Mouse (Mus musculus): ENCODE measurements around the gene Chst10.

Chst10 gene

GRCm38 (mm10) chr1:38866242-38866641 is 31.7 kb downstream of the Chst10 start:
- DNase-seq (ENCODE audit: low spot score), result no peak

GRCm38 (mm10) chr1:38864341-38864740 is 33.6 kb downstream of the Chst10 start:
- DNase-seq (ENCODE audit: low spot score), result no peak

GRCm38 (mm10) chr1:38862213-38862612 is 35.7 kb downstream of the Chst10 start:
- no peak for DNase-seq (ENCODE audit: low spot score)

- no peak for DNase-seq (ENCODE audit: low spot score)
These were observed 37.0 kb downstream of the Chst10 start for GRCm38 (mm10) chr1:38860867-38861524.

- no peak for DNase-seq (ENCODE audit: low spot score)
These were observed 37.8 kb downstream of the Chst10 start for GRCm38 (mm10) chr1:38860207-38860606.

- no peak for DNase-seq (ENCODE audit: low spot score)
These were observed 41.8 kb downstream of the Chst10 start for GRCm38 (mm10) chr1:38856196-38856595.

GRCm38 (mm10) chr1:38852250-38852649 is 45.7 kb downstream of the Chst10 start:
- DNase-seq (ENCODE audit: low spot score), result no peak

- DNase-seq (ENCODE audit: low spot score), result no peak
These were observed 47.3 kb downstream of the Chst10 start for GRCm38 (mm10) chr1:38850650-38851049.

- no peak for DNase-seq (ENCODE audit: low spot score)
These were observed 49.3 kb downstream of the Chst10 start for GRCm38 (mm10) chr1:38848451-38849289.

- no peak for DNase-seq (ENCODE audit: low spot score)
These were observed 50.0 kb downstream of the Chst10 start for GRCm38 (mm10) chr1:38847975-38848374.

GRCm38 (mm10) chr1:38843275-38843674 is 54.7 kb downstream of the Chst10 start:
- DNase-seq (ENCODE audit: low spot score), result no peak

GRCm38 (mm10) chr1:38842861-38843260 is 55.1 kb downstream of the Chst10 start:
- DNase-seq (ENCODE audit: low spot score), result no peak

- DNase-seq (ENCODE audit: low spot score), result no peak
These were observed 58.0 kb downstream of the Chst10 start for GRCm38 (mm10) chr1:38839944-38840343.

GRCm38 (mm10) chr1:38836477-38836872 is 61.5 kb downstream of the Chst10 start, which contains the start of gene Lonrf2:
Gene Lonrf2 (minus strand): TSS chr1:38836711.
- no peak for DNase-seq (ENCODE audit: low spot score)

- no peak for DNase-seq (ENCODE audit: low spot score)
These were observed 62.1 kb downstream of the Chst10 start for GRCm38 (mm10) chr1:38835568-38836476.

- no peak for DNase-seq (ENCODE audit: low spot score)
These were observed 63.1 kb downstream of the Chst10 start for GRCm38 (mm10) chr1:38834899-38835298.

- DNase-seq (ENCODE audit: low spot score), result no peak
These were observed 73.0 kb downstream of the Chst10 start for GRCm38 (mm10) chr1:38824926-38825325.

GRCm38 (mm10) chr1:38823851-38824250 is 74.1 kb downstream of the Chst10 start:
- DNase-seq (ENCODE audit: low spot score), result no peak

- DNase-seq (ENCODE audit: low spot score), result no peak
These were observed 78.3 kb downstream of the Chst10 start for GRCm38 (mm10) chr1:38819691-38820090.

GRCm38 (mm10) chr1:38817671-38818070 is 80.3 kb downstream of the Chst10 start:
- DNase-seq (ENCODE audit: low spot score), result no peak

- no peak for DNase-seq (ENCODE audit: low spot score)
These were observed 80.7 kb downstream of the Chst10 start for GRCm38 (mm10) chr1:38817268-38817667.

GRCm38 (mm10) chr1:38816306-38816705 is 81.7 kb downstream of the Chst10 start:
- DNase-seq (ENCODE audit: low spot score), result no peak
